Mouse (Mus musculus) heart, embryonic 13.5 days (tissue): ENCODE results near the gene H2-Ab1. TPM values are rescaled to one million over a fixed set of nuclear protein-coding genes. Genes with fewer than 3 reads are reported as not detected.
A peak's percentile ranks its signal among the peaks of the same experiment; 100 is the strongest.

ENCODE experiments used
- ATAC-seq: fragments of 200-750 bp; cut with Nextera tagmentation; 2 replicates; pipeline ENCODE4 v1.8.0; 2017; ENCODE audit warnings: moderate TSS enrichment; ENCODE audit not compliant: insufficient number of reproducible peaks, low FRiP score, low TSS enrichment; ENCODE audit errors: extremely low read depth
- H3K27ac ChIP-seq: fragments of 300-500 bp; sonication (generic); replicated peaks from 2 replicates; pipeline ENCODE4 v1.5.1; 2015; ENCODE audit warnings: moderate library complexity, mild to moderate bottlenecking, inconsistent platforms
- H3K27me3 ChIP-seq: fragments of 300-500 bp; sonication (generic); replicated peaks from 2 replicates; pipeline ENCODE4 v1.6.1; 2015; ENCODE audit warnings: mild to moderate bottlenecking, inconsistent platforms
- H3K36me3 ChIP-seq: fragments of 300-500 bp; sonication (generic); 2 replicates; pipeline ENCODE4 v1.6.1; 2015; ENCODE audit warnings: mild to moderate bottlenecking, inconsistent platforms
- H3K4me1 ChIP-seq: fragments of 300-500 bp; sonication (generic); 2 replicates; pipeline ENCODE4 v1.6.1; 2015; ENCODE audit warnings: inconsistent platforms
- H3K4me2 ChIP-seq: fragments of 300-500 bp; sonication (generic); 2 replicates; pipeline ENCODE4 v1.6.1; 2015; ENCODE audit warnings: inconsistent platforms, mild to moderate bottlenecking, moderate library complexity
- H3K4me3 ChIP-seq: fragments of 300-500 bp; sonication (generic); 2 replicates; pipeline ENCODE4 v1.5.1; 2015; ENCODE audit warnings: moderate library complexity, mild to moderate bottlenecking, inconsistent platforms
- H3K9ac ChIP-seq: fragments of 300-500 bp; sonication (generic); 2 replicates; pipeline ENCODE4 v1.6.1; 2015; ENCODE audit warnings: inconsistent platforms, mild to moderate bottlenecking, moderate library complexity
- H3K9me3 ChIP-seq: fragments of 300-500 bp; sonication (generic); 2 replicates; pipeline ENCODE4 v1.6.1; 2016; ENCODE audit warnings: inconsistent platforms
- WGBS: fragments of 180-500 bp; shearing (Covaris S2); methylation state at CpG from one replicate; pipeline ENCODE4 v1.1.7; 2015; ENCODE audit warnings: mixed read lengths; 5-methylcytosine and 5-hydroxymethylcytosine counted together
- polyA plus RNA-seq: library from polyadenylated mRNA; unstranded; fragments of >200 nt; fragmentation: Nextera tagmentation; extraction: Ambion mirVana; gene quantifications from 2 replicates; pipeline ENCODE4 v1.2.1, GENCODE M21; 2015

H2-Ab1 gene
- polyA plus RNA-seq, 1 experiment from 2014 or later, result 13.0 TPM

GRCm38 (mm10) chr17:34239601-34240041 lies 17.9 kb upstream of the H2-Ab1 start:
- H3K4me3 ChIP-seq, result no peak overlapping the region
- H3K9me3 ChIP-seq, result no peaks in the 10 kb centered on the region
- no peaks in the 10 kb centered on the region for H3K27me3 ChIP-seq
- ATAC-seq, result no peak
- no peaks in the 10 kb centered on the region for H3K36me3 ChIP-seq
- no peak overlapping the region for H3K9ac ChIP-seq
- no peaks in the 10 kb centered on the region for H3K4me1 ChIP-seq
- no peak overlapping the region for H3K27ac ChIP-seq
- 53% methylated on average over 10 of the region's 10 CpGs for WGBS
- H3K4me2 ChIP-seq, result 0 out of 2 replicates have a peak overlapping the region, but pooled peaks have one; percentile 5

DNA sequence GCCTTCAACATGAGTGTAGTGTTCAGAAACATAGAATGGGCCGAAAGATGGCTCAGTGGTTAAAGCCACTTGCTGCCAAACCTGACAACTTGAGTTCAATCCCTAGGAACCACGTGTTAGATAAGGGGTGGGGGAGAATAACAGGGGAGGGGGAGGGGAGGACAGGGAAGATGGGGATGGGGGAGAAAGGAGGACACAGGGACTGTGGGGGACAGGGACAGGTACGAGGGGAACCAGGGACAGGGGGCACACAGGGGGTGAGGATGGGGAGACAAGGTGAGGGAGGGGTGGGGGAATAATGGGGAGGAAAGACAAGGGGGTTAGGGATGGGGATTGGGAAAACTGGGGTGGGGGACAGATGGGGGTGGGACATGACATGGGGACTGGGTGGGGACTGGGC lies 17.1 kb upstream of the H2-Ab1 start:
- H3K4me2 ChIP-seq, result no peak overlapping the region
- H3K36me3 ChIP-seq, result no peaks in the 10 kb centered on the region
- no peak overlapping the region for H3K4me3 ChIP-seq
- H3K27ac ChIP-seq, result no peak overlapping the region
- no peaks in the 10 kb centered on the region for H3K9me3 ChIP-seq
- H3K4me1 ChIP-seq, result no peaks in the 10 kb centered on the region
- no peak overlapping the region for H3K9ac ChIP-seq
- no peak for ATAC-seq
- no peaks in the 10 kb centered on the region for H3K27me3 ChIP-seq
- 42% methylated on average over 3 of the region's 3 CpGs for WGBS

GRCm38 (mm10) chr17:34240916-34241315 lies 16.6 kb upstream of the H2-Ab1 start:
- no peak for ATAC-seq
- Histone ChIP-seq H3K27ac (no peak overlapping the region), H3K4me3 (no peak overlapping the region), H3K36me3 (no peaks in the 10 kb centered on the region), H3K27me3 (no peaks in the 10 kb centered on the region), H3K4me1 (no peaks in the 10 kb centered on the region), H3K4me2 (no peak overlapping the region), H3K9ac (no peak overlapping the region), H3K9me3 (no peaks in the 10 kb centered on the region)
- 65% methylated on average over 6 of the region's 6 CpGs for WGBS

DNA sequence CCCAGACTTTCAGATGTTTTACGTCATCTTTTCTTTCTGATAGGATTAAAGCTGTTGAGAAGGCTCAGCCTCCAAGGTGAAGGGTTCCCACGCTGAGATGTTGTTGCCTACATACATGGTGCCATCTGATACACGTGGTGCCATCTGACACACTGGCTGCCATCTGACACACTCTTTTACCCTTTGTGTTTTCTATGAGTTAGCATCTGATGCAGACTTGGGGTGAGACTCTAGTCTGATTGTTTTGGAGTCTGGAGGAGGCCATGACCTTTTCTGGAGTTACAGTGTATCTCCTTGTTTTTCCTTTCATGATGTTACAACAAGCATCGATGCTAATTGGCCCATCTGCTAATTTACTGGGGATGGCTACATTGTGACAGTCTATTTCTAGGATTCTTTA lies 12.8 kb upstream of the H2-Ab1 start:
- Histone ChIP-seq H3K9ac (no peak overlapping the region), H3K36me3 (no peaks in the 10 kb centered on the region), H3K4me3 (no peak overlapping the region), H3K27me3 (peaks cover 18% of the 10 kb centered on the region; the same call in 1 of the 2 replicates), H3K4me1 (no peaks in the 10 kb centered on the region), H3K9me3 (no peaks in the 10 kb centered on the region), H3K4me2 (no peak overlapping the region), H3K27ac (no peak overlapping the region)
- 68% methylated on average over 4 of the region's 4 CpGs for WGBS
- no peak for ATAC-seq

DNA sequence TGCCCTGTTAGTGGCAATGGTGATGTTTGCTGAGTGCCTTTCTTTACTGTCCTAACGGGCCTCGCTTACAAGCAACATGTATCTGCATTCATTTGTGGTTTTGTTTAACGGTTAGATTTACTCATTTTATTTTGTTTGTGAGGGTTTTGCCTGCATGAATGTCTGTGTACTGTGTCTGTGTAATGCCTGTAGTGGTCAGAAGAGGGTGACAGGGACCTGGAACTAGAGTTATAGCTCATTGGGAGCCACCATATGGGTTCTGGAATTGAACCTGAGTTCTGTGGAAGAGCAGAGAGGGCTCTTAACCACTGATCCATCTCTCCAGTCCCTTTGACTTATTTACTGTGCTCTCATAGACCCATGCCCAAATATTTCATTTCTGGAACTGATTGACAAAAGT lies 10.4 kb upstream of the H2-Ab1 start:
- H3K27ac ChIP-seq, result no peak overlapping the region
- no peak overlapping the region for H3K9ac ChIP-seq
- no peaks in the 10 kb centered on the region for H3K4me1 ChIP-seq
- H3K4me2 ChIP-seq, result no peak overlapping the region
- no peaks in the 10 kb centered on the region for H3K36me3 ChIP-seq
- H3K27me3 ChIP-seq, result peaks cover 27% of the 10 kb centered on the region
- no peak for ATAC-seq
- no peak overlapping the region for H3K4me3 ChIP-seq
- WGBS, result 65% methylated on average over 3 of the region's 3 CpGs
- no peaks in the 10 kb centered on the region for H3K9me3 ChIP-seq

DNA sequence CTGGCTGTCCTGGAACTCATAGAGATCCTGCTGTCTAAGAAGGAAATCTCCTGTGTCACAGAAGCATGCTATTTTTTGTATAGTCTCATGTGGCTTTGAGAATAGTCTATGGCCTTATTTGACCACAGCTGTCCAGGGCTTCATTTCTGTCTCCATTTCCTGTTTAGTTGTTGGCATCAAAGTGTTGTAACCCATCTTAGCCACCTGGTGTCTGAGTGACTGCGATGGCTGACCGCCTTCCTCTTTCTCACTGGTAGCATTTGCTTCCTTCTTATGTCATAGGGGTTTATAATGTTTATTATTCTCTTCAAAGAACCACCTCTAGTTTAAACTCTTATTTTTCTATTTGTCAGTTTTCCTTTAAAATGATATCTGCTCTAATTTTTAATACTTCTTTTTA lies 8.7 kb upstream of the H2-Ab1 start:
- Histone ChIP-seq H3K36me3 (no peaks in the 10 kb centered on the region), H3K9me3 (no peaks in the 10 kb centered on the region), H3K4me3 (no peak overlapping the region), H3K4me2 (no peak overlapping the region), H3K27me3 (peaks cover 27% of the 10 kb centered on the region), H3K9ac (no peak overlapping the region), H3K27ac (no peak overlapping the region), H3K4me1 (no peaks in the 10 kb centered on the region)
- 67% methylated on average over 2 of the region's 2 CpGs for WGBS
- ATAC-seq, result no peak

- 37% methylated on average over 3 of the region's 3 CpGs for WGBS
- H3K4me3 ChIP-seq, result no peak overlapping the region
- H3K27me3 ChIP-seq, result peaks cover 27% of the 10 kb centered on the region
- no peak overlapping the region for H3K4me2 ChIP-seq
- H3K36me3 ChIP-seq, result no peaks in the 10 kb centered on the region
- no peaks in the 10 kb centered on the region for H3K4me1 ChIP-seq
- ATAC-seq, result no peak
- H3K9ac ChIP-seq, result no peak overlapping the region
- H3K27ac ChIP-seq, result no peak overlapping the region
- H3K9me3 ChIP-seq, result no peaks in the 10 kb centered on the region
Observed at GRCm38 (mm10) chr17:34249361-34249760, 8.1 kb upstream of the H2-Ab1 start.

- no peaks in the 10 kb centered on the region for H3K36me3 ChIP-seq
- H3K9ac ChIP-seq, result no peak overlapping the region
- no peak overlapping the region for H3K4me3 ChIP-seq
- no peak overlapping the region for H3K27ac ChIP-seq
- peaks cover 27% of the 10 kb centered on the region for H3K27me3 ChIP-seq
- H3K4me2 ChIP-seq, result no peak overlapping the region
- H3K9me3 ChIP-seq, result no peaks in the 10 kb centered on the region
- no peaks in the 10 kb centered on the region for H3K4me1 ChIP-seq
- WGBS, result 19% methylated on average over 4 of the region's 4 CpGs
- no peak for ATAC-seq
Observed at GRCm38 (mm10) chr17:34249878-34250277, 7.6 kb upstream of the H2-Ab1 start.

GRCm38 (mm10) chr17:34251666-34252065 lies 5.8 kb upstream of the H2-Ab1 start:
- 45% methylated on average over 4 of the region's 4 CpGs for WGBS
- ATAC-seq, result no peak
- peaks cover 30% of the 10 kb centered on the region for H3K27me3 ChIP-seq
- no peak overlapping the region for H3K4me2 ChIP-seq
- no peaks in the 10 kb centered on the region for H3K36me3 ChIP-seq
- H3K4me3 ChIP-seq, result no peak overlapping the region
- no peak overlapping the region for H3K27ac ChIP-seq
- no peaks in the 10 kb centered on the region for H3K9me3 ChIP-seq
- H3K4me1 ChIP-seq, result no peaks in the 10 kb centered on the region
- H3K9ac ChIP-seq, result no peak overlapping the region

- ATAC-seq, result no peak
- H3K4me3 ChIP-seq, result no peak overlapping the region
- H3K4me2 ChIP-seq, result no peak overlapping the region
- no peaks in the 10 kb centered on the region for H3K36me3 ChIP-seq
- H3K9me3 ChIP-seq, result no peaks in the 10 kb centered on the region
- no peaks in the 10 kb centered on the region for H3K4me1 ChIP-seq
- H3K27ac ChIP-seq, result no peak overlapping the region
- WGBS, result 71% methylated on average over 5 of the region's 5 CpGs
- no peak overlapping the region for H3K9ac ChIP-seq
- H3K27me3 ChIP-seq, result peaks cover 33% of the 10 kb centered on the region
Observed at GRCm38 (mm10) chr17:34256501-34256900, 988 bp upstream of the H2-Ab1 start.

DNA sequence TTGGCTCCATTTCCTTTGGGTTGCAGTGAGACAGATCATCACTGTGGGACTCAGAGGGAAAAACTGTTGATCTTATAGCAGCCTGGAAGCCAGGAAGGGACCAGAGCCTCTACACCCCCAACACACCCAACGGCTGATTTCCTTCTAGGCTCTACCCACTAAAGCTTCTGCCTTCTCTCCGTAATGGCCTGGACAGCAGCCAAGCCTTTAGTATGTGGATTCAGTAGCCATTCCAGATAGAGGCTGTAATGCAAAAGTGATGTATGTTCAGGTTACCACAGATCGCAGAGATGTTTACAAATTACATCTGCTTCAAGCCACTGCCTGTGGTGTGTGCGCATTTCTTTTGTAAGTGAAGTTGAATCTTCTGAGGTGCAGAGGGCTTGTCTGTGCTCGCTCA lies 3.1 kb downstream of the H2-Ab1 start:
- no peak for ATAC-seq
- peaks cover 13% of the 10 kb centered on the region; the same call in 1 of the 2 replicates for H3K4me1 ChIP-seq
- no peak overlapping the region for H3K4me2 ChIP-seq
- peaks cover 67% of the 10 kb centered on the region for H3K27me3 ChIP-seq
- 59% methylated on average over 5 of the region's 5 CpGs for WGBS
- H3K9ac ChIP-seq, result no peak overlapping the region
- no peak overlapping the region for H3K4me3 ChIP-seq
- no peaks in the 10 kb centered on the region for H3K9me3 ChIP-seq
- no peak overlapping the region for H3K27ac ChIP-seq
- no peaks in the 10 kb centered on the region for H3K36me3 ChIP-seq

DNA sequence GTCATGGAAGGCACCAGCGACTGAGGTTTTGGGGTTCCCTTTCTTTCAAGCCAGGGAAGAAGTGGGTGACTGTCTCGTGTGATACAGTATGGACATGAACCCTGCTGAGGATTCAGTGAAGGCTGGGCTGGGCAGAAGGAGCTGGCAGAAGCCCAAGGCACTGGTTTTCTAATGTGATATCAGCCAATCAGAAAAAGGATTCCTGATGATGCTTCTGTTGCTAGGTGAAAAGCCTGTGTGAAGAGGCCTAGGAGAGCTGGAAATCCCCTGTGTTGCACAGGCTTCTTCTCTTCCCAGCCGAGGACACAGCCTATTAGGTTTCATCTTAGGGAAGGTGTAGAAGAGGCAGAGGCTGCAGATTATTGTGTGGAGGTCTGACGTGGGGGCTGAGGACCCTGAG lies 4.0 kb downstream of the H2-Ab1 start:
- H3K9ac ChIP-seq, result no peak overlapping the region
- H3K4me1 ChIP-seq, result peaks cover 13% of the 10 kb centered on the region; the same call in 1 of the 2 replicates
- no peak overlapping the region for H3K27ac ChIP-seq
- no peak overlapping the region for H3K4me3 ChIP-seq
- no peaks in the 10 kb centered on the region for H3K9me3 ChIP-seq
- no peaks in the 10 kb centered on the region for H3K36me3 ChIP-seq
- no peak overlapping the region for H3K4me2 ChIP-seq
- ATAC-seq, result peak; percentile 66; the same call in 1 of the 2 replicates
- H3K27me3 ChIP-seq, result peaks cover 67% of the 10 kb centered on the region
- 24% methylated on average over 4 of the region's 4 CpGs for WGBS
